11 mouse cellular contexts compared by ENCODE assay signal in the genomic region with DNA sequence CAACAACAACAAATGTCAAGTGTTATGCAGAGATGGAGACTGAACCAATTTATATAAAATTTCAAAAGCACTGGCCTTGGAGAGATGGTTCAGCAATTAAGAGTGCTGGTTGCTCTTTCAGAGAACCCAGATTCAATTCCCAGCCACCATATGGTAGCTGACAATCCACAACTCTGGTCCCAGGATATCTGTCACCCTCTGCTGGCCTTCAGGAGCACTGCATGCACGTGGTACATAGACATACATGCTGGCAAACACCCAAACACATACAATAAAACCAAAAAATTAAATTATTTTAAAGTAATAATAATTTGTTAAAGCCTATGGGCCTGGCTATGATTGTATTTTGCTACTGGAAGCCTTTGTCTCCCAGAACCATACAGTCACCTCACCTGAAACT.
DNase-seq lines count a peak whose midpoint lies in the region; ATAC-seq and TF ChIP-seq lines count a peak whose summit lies in the region.
"Had no signal": no experiment of that assay in that cellular context is flagged by ENCODE, and none has a peak within 500 bp of the region (broad histone marks: within the 10 kb centered on the region; RNA-seq: fewer than 3 reads in every experiment).

No protein-coding gene starts in this region.

- no peak overlapping the region for H3K4me3 ChIP-seq in kidney, adult 2 months (ENCODE audit: insufficient read depth, low read depth, low read length)
- no peak overlapping the region for H3K4me3 ChIP-seq in midbrain, postnatal 0 days (ENCODE audit: low read depth, low read length)
- no peak overlapping the region for H3K4me3 ChIP-seq in midbrain, embryonic 11.5 days (ENCODE audit: low read depth, low read length)
- no peak overlapping the region for H3K4me3 ChIP-seq in stomach, postnatal 0 days (ENCODE audit: low read depth, low read length)
- H3K4me3 ChIP-seq: limb, embryonic 13.5 days; midbrain, embryonic 12.5 days had no signal

- H3K4me1 ChIP-seq in kidney, adult 2 months (ENCODE audit: control insufficient read depth, insufficient read depth, low read length): no peaks in the 10 kb centered on the region
- H3K4me1 ChIP-seq in midbrain, postnatal 0 days (ENCODE audit: insufficient read depth, low read length): no peaks in the 10 kb centered on the region
- H3K4me1 ChIP-seq in midbrain, embryonic 11.5 days (ENCODE audit: control insufficient read depth, insufficient read depth, low read length): no peaks in the 10 kb centered on the region
- no peaks in the 10 kb centered on the region for H3K4me1 ChIP-seq in stomach, postnatal 0 days (replicated peaks; ENCODE audit: control insufficient read depth, insufficient read depth)
- H3K4me1 ChIP-seq: midbrain, embryonic 12.5 days had no signal

- H3K27me3 ChIP-seq in kidney, adult 2 months (replicated peaks; ENCODE audit: control insufficient read depth, insufficient read depth, low read length): no peaks in the 10 kb centered on the region
- H3K27me3 ChIP-seq in midbrain, postnatal 0 days (ENCODE audit: insufficient read depth, low read length): no peaks in the 10 kb centered on the region
- H3K27me3 ChIP-seq in midbrain, embryonic 11.5 days (ENCODE audit: control insufficient read depth, insufficient read depth, low read length): no peaks in the 10 kb centered on the region
- no peaks in the 10 kb centered on the region for H3K27me3 ChIP-seq in stomach, postnatal 0 days (ENCODE audit: control insufficient read depth, insufficient read depth, low read length)
- H3K27me3 ChIP-seq: limb, embryonic 13.5 days; midbrain, embryonic 12.5 days had no signal

- no peak overlapping the region for H3K27ac ChIP-seq in kidney, adult 2 months (ENCODE audit: insufficient read depth, low read depth, low read length)
- no peak overlapping the region for H3K27ac ChIP-seq in midbrain, postnatal 0 days (ENCODE audit: low read depth, low read length)
- H3K27ac ChIP-seq in midbrain, embryonic 11.5 days (ENCODE audit: low read depth, low read length): no peak overlapping the region
- H3K27ac ChIP-seq in stomach, postnatal 0 days (replicated peaks): no peak overlapping the region
- H3K27ac ChIP-seq: limb, embryonic 13.5 days; midbrain, embryonic 12.5 days had no signal

- no peaks in the 10 kb centered on the region for H3K36me3 ChIP-seq in kidney, adult 2 months (ENCODE audit: control insufficient read depth, insufficient read depth, low read length)
- H3K36me3 ChIP-seq in midbrain, postnatal 0 days (ENCODE audit: insufficient read depth, low read length): no peaks in the 10 kb centered on the region
- H3K36me3 ChIP-seq in midbrain, embryonic 11.5 days (ENCODE audit: control insufficient read depth, insufficient read depth, low read length): no peaks in the 10 kb centered on the region
- H3K36me3 ChIP-seq in stomach, postnatal 0 days (ENCODE audit: control insufficient read depth, insufficient read depth, low read length): no peaks in the 10 kb centered on the region
- H3K36me3 ChIP-seq: limb, embryonic 13.5 days; midbrain, embryonic 12.5 days had no signal

- DNase-seq in CD4-positive, CD25-positive, alpha-beta regulatory T cell, adult 2 months (ENCODE audit: low read depth, low spot score): peak; percentile 2
- no peak for DNase-seq in kidney, adult 2 months
- DNase-seq in kidney, adult 11 months: no peak
- DNase-seq in midbrain, postnatal 0 days (ENCODE audit: low spot score): peak; percentile 27
- DNase-seq in midbrain, embryonic 11.5 days (ENCODE audit: low spot score, missing footprints): no peak
- no peak for DNase-seq in stomach, postnatal 0 days (ENCODE audit: low spot score)
- DNase-seq in spleen, adult 18-20 months: no peak
- DNase-seq: thymus, postnatal 36 days had no signal

- no peak overlapping the region for H3K4me2 ChIP-seq in midbrain, postnatal 0 days (ENCODE audit: low read depth, low read length, poor library complexity, severe bottlenecking)
- H3K4me2 ChIP-seq in midbrain, embryonic 11.5 days: no peak overlapping the region
- H3K4me2 ChIP-seq in stomach, postnatal 0 days (replicated peaks; ENCODE audit: low read depth): no peak overlapping the region
- H3K4me2 ChIP-seq: limb, embryonic 13.5 days; midbrain, embryonic 12.5 days had no signal

- H3K9ac ChIP-seq in midbrain, postnatal 0 days (replicated peaks; ENCODE audit: low read length, poor library complexity, severe bottlenecking): no peak overlapping the region
- H3K9ac ChIP-seq in midbrain, embryonic 11.5 days (ENCODE audit: low read length): no peak overlapping the region
- H3K9ac ChIP-seq in stomach, postnatal 0 days (ENCODE audit: low read length): no peak overlapping the region
- H3K9ac ChIP-seq: limb, embryonic 13.5 days; midbrain, embryonic 12.5 days had no signal

- TF ChIP-seq POLR2A in kidney, adult 2 months (IDR thresholded peaks at IDR 0.05; ENCODE audit: low read depth, low read length): no peak

- H3K9me3 ChIP-seq in midbrain, postnatal 0 days (ENCODE audit: low read length): no peaks in the 10 kb centered on the region
- H3K9me3 ChIP-seq in midbrain, embryonic 11.5 days (ENCODE audit: control insufficient read depth, low read length): no peaks in the 10 kb centered on the region
- no peaks in the 10 kb centered on the region for H3K9me3 ChIP-seq in stomach, postnatal 0 days (ENCODE audit: control insufficient read depth, low read length)
- H3K9me3 ChIP-seq: limb, embryonic 13.5 days; midbrain, embryonic 12.5 days had no signal

- TF ChIP-seq CTCF in kidney, adult 2 months (conservative IDR thresholded peaks at IDR 0.05; ENCODE audit: insufficient read depth, insufficient read length, low read depth, low read length): peak; percentile 63
- TF ChIP-seq CTCF in midbrain, postnatal 0 days (IDR thresholded peaks at IDR 0.05): peak; percentile 55
- TF ChIP-seq CTCF in stomach, postnatal 0 days (IDR thresholded peaks at IDR 0.05; ENCODE audit: low read depth): peak; percentile 66

- ATAC-seq in CD4-positive, CD25-positive, alpha-beta regulatory T cell, adult 4 months: no peak
- no peak for ATAC-seq in midbrain, postnatal 0 days (ENCODE audit: low FRiP score)
- no peak for ATAC-seq in midbrain, embryonic 11.5 days (ENCODE audit: low FRiP score)
- ATAC-seq in stomach, postnatal 0 days (ENCODE audit: low FRiP score, low TSS enrichment): no peak

- 21% methylated on average over 1 of the region's 1 CpGs for WGBS in kidney, adult 2 months
- 24% methylated on average over 1 of the region's 1 CpGs for WGBS in midbrain, postnatal 0 days
- WGBS in midbrain, embryonic 11.5 days: 28% methylated on average over 1 of the region's 1 CpGs
- WGBS in stomach, postnatal 0 days: 30% methylated on average over 1 of the region's 1 CpGs

- no peak for TF ChIP-seq EP300 in stomach, postnatal 0 days (optimal IDR thresholded peaks at IDR 0.05)

Comparison
In these comparisons a context has a peak if more than half of its experiments do, and no peak if none do; other contexts are left out.
1. DNase-seq: peak in CD4-positive, CD25-positive, alpha-beta regulatory T cell, adult 2 months (single experiment) and midbrain, postnatal 0 days (single experiment); none in kidney, adult 2 months (single experiment), kidney, adult 11 months (single experiment), midbrain, embryonic 11.5 days (single experiment), stomach, postnatal 0 days (single experiment) and spleen, adult 18-20 months (0 of 2).
2. Peak in every context shown above with its lines, with median percentiles within 50 percentile points of each other: CTCF ChIP-seq.